Mouse (Mus musculus) layer of hippocampus, adult 2 months (tissue): ENCODE data around the gene Enox1. TPM values are rescaled to one million over a fixed set of nuclear protein-coding genes. Genes with fewer than 3 reads are reported as not detected.

Experiments used
- DNase-seq, 2 experiments: peaks; one replicate each; pipeline ENCODE4 v3.0.0; 2022; ENCODE audit warnings: low spot score in 2 of 2
- H3K27ac ChIP-seq: fragments of 200-600 bp; 2 replicates; pipeline ENCODE4 v1.8.1; 2022
- H3K4me3 ChIP-seq: fragments of 200-600 bp; 2 replicates; pipeline ENCODE4 v1.8.1; 2022; ENCODE audit warnings: mild to moderate bottlenecking
- CTCF ChIP-seq: fragments of 200-600 bp; conservative IDR thresholded peaks from 2 replicates; pipeline ENCODE4 v1.8.1; 2022; ENCODE audit warnings: antibody characterized with exemption, mild to moderate bottlenecking, moderate library complexity
- total RNA-seq, 2 experiments: library from RNA; stranded (reverse); gene quantifications; 2 replicates each; pipeline ENCODE4 v1.2.3; 2021

The Enox1 gene
- total RNA-seq, 2 experiments from 2014 or later, result 61.3 to 67.7 TPM

DNA sequence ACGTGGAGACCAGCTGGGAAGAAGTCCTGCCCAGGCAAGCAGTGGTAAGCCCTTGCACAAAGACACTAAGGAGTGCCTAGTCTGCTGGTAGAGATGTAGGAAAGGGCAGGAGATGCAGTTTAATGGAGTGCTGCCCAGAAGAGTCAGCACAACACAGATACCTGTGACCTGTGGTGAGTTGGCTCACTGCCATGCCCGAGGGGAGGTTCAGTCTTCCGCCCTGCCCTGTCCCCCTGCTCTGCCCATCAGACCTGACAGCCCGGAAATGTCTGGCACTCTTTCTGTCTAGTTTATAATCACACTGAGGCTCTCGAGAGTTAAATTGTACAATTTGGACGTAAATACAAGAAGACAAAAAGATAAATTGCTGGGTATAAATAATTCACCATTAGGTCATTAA is 7.8 kb downstream of the Enox1 start:
- no peak for DNase-seq

DNA sequence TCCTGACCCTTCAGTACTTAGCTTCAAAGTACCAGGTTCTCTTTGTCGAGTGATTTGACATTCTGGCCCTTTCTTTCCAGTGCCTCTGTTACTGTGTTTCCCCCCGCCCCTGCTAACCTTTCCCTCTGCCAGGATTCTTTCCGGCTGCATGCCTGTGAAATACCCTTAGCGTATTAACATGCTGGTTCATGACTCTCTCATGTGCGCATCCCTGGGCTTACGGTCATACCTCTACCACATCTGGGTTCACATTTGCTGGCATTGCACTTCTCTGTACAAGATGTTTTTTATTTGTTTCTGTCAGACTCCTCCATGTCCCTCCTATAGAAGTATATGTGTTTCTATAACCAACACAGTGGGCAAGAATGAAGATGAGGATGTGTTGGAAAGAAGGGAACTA is 11.6 kb downstream of the Enox1 start:
- no peak for DNase-seq
- Histone ChIP-seq H3K4me3 (no peak overlapping the region), H3K27ac (no peak overlapping the region)
- no peak for TF ChIP-seq CTCF

More for the DNA sequence above, 7.8 kb downstream of the Enox1 start:
- H3K27ac ChIP-seq, result no peak overlapping the region
- TF ChIP-seq CTCF, result no peak
- no peak overlapping the region for H3K4me3 ChIP-seq

GRCm38 (mm10) chr14:77174491-77174890 is 17.9 kb downstream of the Enox1 start:
- Histone ChIP-seq H3K27ac (peak overlapping the region; percentile 48; the same call in 1 of the 2 replicates), H3K4me3 (peak overlapping the region; percentile 22)
- TF ChIP-seq CTCF, result no peak
- DNase-seq, result no peak

- TF ChIP-seq CTCF, result no peak
- no peak for DNase-seq
- H3K27ac ChIP-seq, result peak overlapping the region; percentile 48; the same call in 1 of the 2 replicates
- H3K4me3 ChIP-seq, result peak overlapping the region; percentile 22
These were observed 18.4 kb downstream of the Enox1 start for GRCm38 (mm10) chr14:77174931-77175330.

- Histone ChIP-seq H3K4me3 (no peak overlapping the region), H3K27ac (no peak overlapping the region)
- DNase-seq, result no peak
- TF ChIP-seq CTCF, result no peak
These were observed 23.7 kb downstream of the Enox1 start for GRCm38 (mm10) chr14:77180241-77180640.

DNA sequence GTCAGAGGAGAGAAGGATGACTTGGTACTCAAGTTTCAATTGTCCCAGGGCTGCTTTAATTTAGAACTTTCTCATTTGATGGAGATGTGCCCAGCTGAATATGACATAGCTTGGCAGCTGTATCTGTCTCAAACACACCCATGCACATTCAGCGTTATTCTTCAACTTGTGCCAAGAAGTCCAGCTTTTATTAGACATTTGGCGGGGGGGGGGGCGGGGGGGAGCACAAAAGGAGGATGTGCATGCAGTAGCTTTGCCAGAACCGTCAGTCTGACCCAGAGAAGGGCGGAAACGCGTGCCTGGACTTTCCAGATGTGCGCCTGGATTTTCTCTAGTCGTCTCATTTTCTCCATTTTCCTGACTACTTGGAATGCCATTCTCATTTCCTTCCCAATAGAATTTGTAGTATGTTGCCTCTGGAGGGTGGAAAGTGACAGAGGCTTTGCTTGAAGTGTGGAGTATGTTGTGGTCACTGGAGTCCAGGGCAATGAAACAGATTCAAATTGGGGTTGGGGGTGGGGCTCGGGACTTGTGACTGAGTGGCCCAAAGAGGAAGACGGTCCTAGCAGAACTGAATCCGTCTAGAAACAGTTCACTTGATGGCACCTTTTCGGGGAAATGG is 24.3 kb downstream of the Enox1 start:
- H3K27ac ChIP-seq, result no peak overlapping the region
- no peak overlapping the region for H3K4me3 ChIP-seq
- TF ChIP-seq CTCF, result no peak
- no peak for DNase-seq

GRCm38 (mm10) chr14:77183491-77183890 is 26.9 kb downstream of the Enox1 start:
- no peak for TF ChIP-seq CTCF
- no peak overlapping the region for H3K27ac ChIP-seq
- no peak for DNase-seq

DNA sequence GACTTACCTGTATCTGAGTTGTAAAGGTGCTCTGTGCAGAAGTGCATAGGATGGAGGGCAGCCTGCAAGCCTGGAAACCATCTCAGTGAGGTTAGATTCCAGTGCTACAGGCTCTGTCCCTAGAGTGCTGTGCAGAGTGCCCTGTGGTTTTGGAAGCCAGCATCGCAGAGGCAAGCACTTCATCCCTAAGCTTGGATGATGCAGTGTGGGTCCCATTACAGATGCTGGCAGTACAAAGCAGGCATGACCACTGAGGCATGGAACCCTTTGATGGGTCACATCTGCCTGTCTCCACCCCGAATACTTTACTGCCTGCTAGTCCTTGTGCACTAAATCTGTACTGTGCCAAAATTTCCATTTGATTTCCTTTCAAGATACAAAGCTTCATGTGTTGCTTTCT is 33.6 kb downstream of the Enox1 start:
- no peak for DNase-seq
- H3K4me3 ChIP-seq, result no peak overlapping the region
- no peak for TF ChIP-seq CTCF
- H3K27ac ChIP-seq, result no peak overlapping the region

More at GRCm38 (mm10) chr14:77183491-77183890, 26.9 kb downstream of the Enox1 start:
- no peak overlapping the region for H3K4me3 ChIP-seq

- DNase-seq, result no peak
- Histone ChIP-seq H3K4me3 (no peak overlapping the region), H3K27ac (no peak overlapping the region)
- TF ChIP-seq CTCF, result no peak
These were observed 38.9 kb downstream of the Enox1 start for GRCm38 (mm10) chr14:77195314-77196020.

DNA sequence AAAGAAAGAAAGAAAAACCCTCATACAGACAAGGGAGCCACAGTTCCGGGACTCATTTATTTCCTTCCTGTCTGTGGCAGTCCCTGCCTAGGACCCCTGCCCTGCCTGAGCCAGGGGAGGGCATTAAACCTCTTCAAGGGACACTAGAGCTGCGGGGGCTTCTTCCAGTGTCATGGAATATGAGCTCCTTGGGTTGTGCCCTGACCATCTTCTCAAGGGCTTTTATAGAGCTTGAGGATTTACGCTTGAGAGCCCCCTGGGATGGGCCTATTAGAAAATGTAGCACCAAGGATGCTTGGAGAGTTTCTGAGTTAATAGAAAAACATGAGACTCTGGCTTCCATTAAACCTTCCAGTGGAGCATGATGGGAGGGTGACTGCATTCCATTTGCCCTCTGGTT is 39.7 kb downstream of the Enox1 start:
- DNase-seq, result no peak
- H3K27ac ChIP-seq, result no peak overlapping the region
- H3K4me3 ChIP-seq, result no peak overlapping the region
- no peak for TF ChIP-seq CTCF

GRCm38 (mm10) chr14:77197414-77197915 is 40.9 kb downstream of the Enox1 start:
- no peak for TF ChIP-seq CTCF
- Histone ChIP-seq H3K27ac (no peak overlapping the region), H3K4me3 (no peak overlapping the region)
- no peak for DNase-seq

GRCm38 (mm10) chr14:77210889-77211288 is 54.3 kb downstream of the Enox1 start:
- Histone ChIP-seq H3K27ac (no peak overlapping the region), H3K4me3 (no peak overlapping the region)
- no peak for DNase-seq
- no peak for TF ChIP-seq CTCF

DNA sequence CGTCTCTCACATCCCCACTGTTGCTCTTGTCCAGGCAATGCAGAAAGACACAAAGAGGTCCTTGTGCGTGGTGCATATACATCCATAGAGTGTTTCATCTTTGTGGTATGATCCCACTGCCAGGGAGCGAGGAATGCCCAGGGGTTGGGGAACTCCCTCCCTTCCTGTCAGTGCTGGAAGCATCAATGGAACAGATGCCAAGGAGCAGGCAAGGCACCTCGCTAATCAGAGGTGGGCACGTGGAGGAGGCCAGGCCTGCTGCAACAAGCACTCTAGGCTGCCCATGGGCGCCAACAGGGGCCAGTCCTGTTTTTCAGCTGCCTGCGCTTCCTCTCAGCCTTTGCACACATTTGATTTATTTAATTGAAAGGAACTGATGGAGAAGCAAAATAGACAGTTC is 56.6 kb downstream of the Enox1 start:
- no peak for DNase-seq
- Histone ChIP-seq H3K4me3 (no peak overlapping the region), H3K27ac (peak overlapping the region; percentile 52)
- no peak for TF ChIP-seq CTCF

DNA sequence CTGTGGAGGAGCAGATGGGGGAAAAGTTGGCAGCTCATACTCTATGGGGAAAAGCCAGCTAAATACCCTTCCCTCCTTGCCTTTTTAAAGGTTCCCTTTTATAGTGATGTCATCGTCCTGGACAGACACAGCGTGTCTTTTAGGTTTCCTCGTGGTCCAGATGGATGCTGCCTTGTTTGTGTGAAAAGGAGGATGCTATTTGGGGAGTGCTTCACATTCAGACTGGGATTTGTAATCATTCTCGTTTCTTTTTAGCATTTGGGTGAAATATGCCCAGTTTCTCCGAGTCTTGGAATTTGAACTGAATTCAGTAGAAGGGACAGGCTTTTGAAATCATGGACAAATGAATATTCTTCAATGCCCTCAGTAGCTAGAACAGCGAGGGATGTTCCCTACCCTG is 58.3 kb downstream of the Enox1 start:
- DNase-seq, result peak; percentile 26 to 47
- H3K4me3 ChIP-seq, result no peak overlapping the region
- TF ChIP-seq CTCF, result no peak
- H3K27ac ChIP-seq, result peak overlapping the region; percentile 69
